Mouse (Mus musculus) CD8-positive naive resting alpha-beta T cell, adult 57 days (primary cell): ENCODE measurements around the gene Rbm4b. TPM values are rescaled to one million over a fixed set of nuclear protein-coding genes. Genes with fewer than 3 reads are reported as not detected.

Experiments used
- total RNA-seq: library from RNA; stranded (reverse); gene quantifications from one replicate; pipeline ENCODE4 v1.2.4, GENCODE M21; 2023

Rbm4b gene
- 22.8 TPM for total RNA-seq

GRCm38 (mm10) chr19:4756193-4756911, at the start of gene Rbm4b:
TSS of gene Rbm4b (plus strand) at chr19:4756497.

DNA sequence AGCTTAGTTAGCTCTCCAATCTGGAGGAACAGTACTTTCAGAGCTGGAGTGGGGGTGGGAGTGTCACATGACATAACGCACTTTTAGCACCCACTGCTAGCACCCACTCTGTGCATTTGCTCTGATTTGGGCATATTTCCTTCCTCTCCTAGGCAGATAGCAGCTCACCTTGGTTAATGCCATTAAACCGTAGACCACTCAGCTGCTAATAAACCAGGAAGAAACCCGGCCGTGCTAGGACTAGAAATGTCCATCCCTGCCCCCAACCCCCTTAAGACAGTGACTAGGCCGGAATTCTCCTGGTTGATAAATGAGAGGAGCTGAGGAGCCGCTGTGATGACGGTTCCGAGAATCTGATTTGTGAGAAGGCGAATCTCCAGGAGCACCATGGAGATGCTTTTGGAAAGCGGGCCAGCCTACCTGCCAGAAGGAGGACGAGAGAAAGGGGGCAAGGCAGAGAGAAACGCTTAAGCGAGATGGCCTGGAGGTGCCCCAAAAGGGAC, 45.1 kb upstream of the Rbm4b start, which contains the start of gene Sptbn2:
Gene Sptbn2, plus strand, starts transcription at position 70 of the 503 bp plus-strand sequence.

GRCm38 (mm10) chr19:4793831-4794422, 37.6 kb downstream of the Rbm4b start, which contains the start of gene Rbm4:
TSS of gene Rbm4 (minus strand) at chr19:4793901.

GRCm38 (mm10) chr19:4811063-4811908, 55.0 kb downstream of the Rbm4b start, which contains the start of the genes Gm21992 and Rbm14:
TSS of gene Gm21992 (minus strand) at chr19:4811612.
TSS of gene Rbm14 (minus strand) at chr19:4811634.

Other genes starting within 250 kb of the Rbm4b start
- 2.2 TPM for gene Pcx, start 246.0 kb upstream of the Rbm4b start, total RNA-seq
- 0.40 TPM for gene Lrfn4, start 140.8 kb upstream of the Rbm4b start, total RNA-seq
- 47.9 TPM for gene Rce1, start 130.9 kb upstream of the Rbm4b start, total RNA-seq
- not detected for gene Gm960, start 57.8 kb upstream of the Rbm4b start, total RNA-seq
- not detected for gene Sptbn2, start 45.3 kb upstream of the Rbm4b start, total RNA-seq
- 80.8 TPM for gene Rbm4, start 37.4 kb downstream of the Rbm4b start, total RNA-seq
- gene Gm21992, start 55.1 kb downstream of the Rbm4b start, total RNA-seq = 35.5 TPM
- 76.2 TPM for gene Rbm14, start 55.1 kb downstream of the Rbm4b start, total RNA-seq
- gene Ccs, start 82.8 kb downstream of the Rbm4b start, total RNA-seq = 45.2 TPM
- gene Ccdc87, start 82.9 kb downstream of the Rbm4b start, total RNA-seq = not detected
- gene Ctsf, start 98.6 kb downstream of the Rbm4b start, total RNA-seq = 3.5 TPM
- gene Actn3, start 121.4 kb downstream of the Rbm4b start, total RNA-seq = 0.21 TPM
- 5.0 TPM for gene Zdhhc24, start 122.2 kb downstream of the Rbm4b start, total RNA-seq
- gene Bbs1, start 150.1 kb downstream of the Rbm4b start, total RNA-seq = 2.1 TPM
- gene Dpp3, start 171.8 kb downstream of the Rbm4b start, total RNA-seq = 66.5 TPM
- gene Peli3, start 186.6 kb downstream of the Rbm4b start, total RNA-seq = 1.2 TPM
- gene Mrpl11, start 205.7 kb downstream of the Rbm4b start, total RNA-seq = 27.2 TPM
- gene Npas4, start 233.8 kb downstream of the Rbm4b start, total RNA-seq = 1.6 TPM